Mouse (Mus musculus) heart, adult 2 months (tissue): ENCODE measurements around the gene Cfdp1. TPM values are rescaled to one million over a fixed set of nuclear protein-coding genes. Genes with fewer than 3 reads are reported as not detected.

Experiments used
- DNase-seq, 2 experiments: peaks; one replicate each; pipeline ENCODE4 v3.0.0; 2021
- H3K27ac ChIP-seq: fragments of 200-600 bp; 2 replicates; pipeline ENCODE4 v1.8.1; 2022
- H3K27me3 ChIP-seq: fragments of 200-500 bp; 2 replicates; pipeline ENCODE4 v1.6.1; 2012; ENCODE audit warnings: mild to moderate bottlenecking, low read length, inconsistent platforms, mixed read lengths; ENCODE audit not compliant: control insufficient read depth, insufficient read depth
- H3K36me3 ChIP-seq: fragments of 200-500 bp; 2 replicates; pipeline ENCODE4 v1.6.1; 2012; ENCODE audit warnings: low read length, inconsistent platforms; ENCODE audit not compliant: control insufficient read depth, insufficient read depth
- H3K4me1 ChIP-seq: fragments of 200-500 bp; 2 replicates; pipeline ENCODE4 v1.6.1; 2011; ENCODE audit warnings: low read length; ENCODE audit not compliant: control insufficient read depth, insufficient read depth
- H3K4me3 ChIP-seq: fragments of 200-600 bp; 2 replicates; pipeline ENCODE4 v1.8.1; 2022
- H3K79me2 ChIP-seq: fragments of 200-500 bp; replicated peaks from 2 replicates; pipeline ENCODE4 v1.6.1; 2012; ENCODE audit warnings: mild to moderate bottlenecking, inconsistent platforms, low read length, moderate library complexity, mixed read lengths; ENCODE audit not compliant: control insufficient read depth, insufficient read depth
- H3K9ac ChIP-seq: fragments of 200-500 bp; 2 replicates; pipeline ENCODE4 v1.6.1; 2012; ENCODE audit warnings: low read depth, mild to moderate bottlenecking, control low read depth, inconsistent platforms, low read length, mixed read lengths
- CTCF ChIP-seq: fragments of 200-600 bp; IDR thresholded peaks from 2 replicates; pipeline ENCODE4 v1.8.1; 2022; ENCODE audit warnings: antibody characterized with exemption, mild to moderate bottlenecking, moderate library complexity
- EP300 ChIP-seq: fragments of 200-500 bp; IDR thresholded peaks from 2 replicates; pipeline ENCODE4 v1.6.1; 2011; ENCODE audit warnings: low read depth, low read length, control low read depth; ENCODE audit not compliant: insufficient read depth
- POLR2A ChIP-seq: fragments of 200-500 bp; IDR thresholded peaks from 2 replicates; pipeline ENCODE4 v1.6.1; 2011; ENCODE audit warnings: mild to moderate bottlenecking, low read depth, low read length, control low read depth; ENCODE audit not compliant: insufficient read depth
- WGBS: fragments of 180-500 bp; shearing (Covaris S2); methylation state at CpG from one replicate; pipeline ENCODE4 v1.1.7; 2018; 5-methylcytosine and 5-hydroxymethylcytosine counted together
- intact Hi-C: fragments of 180-260 bp; cut with DNase I; formaldehyde crosslinking; loops from one replicate; pipeline ENCODE4 v1.15.1; 2025
- polyA plus RNA-seq: library from polyadenylated mRNA; depleted of rRNA; stranded (reverse); fragments of >200 nt; gene quantifications from 2 replicates; pipeline ENCODE4 v1.2.3, GENCODE M21; 2012
- total RNA-seq, 2 experiments: library from RNA; stranded (reverse); gene quantifications; 2 replicates each; pipeline ENCODE4 v1.2.3; 2021

Cfdp1 gene
- total and polyA plus RNA-seq, 3 experiments = 5.6 to 34.4 (median 32.7) TPM

- no peak overlapping the region for H3K9ac ChIP-seq
- intact Hi-C loops = no loop called here
- H3K4me1 ChIP-seq = peaks cover 4% of the 10 kb centered on the region
- no peak for DNase-seq
- peaks cover 6% of the 10 kb centered on the region for H3K36me3 ChIP-seq
- H3K27ac ChIP-seq = no peak overlapping the region
- no peak overlapping the region for H3K4me3 ChIP-seq
- H3K27me3 ChIP-seq = no peaks in the 10 kb centered on the region
- 0 out of 2 replicates have a peak, but pooled peaks cover 1% of the 10 kb centered on the region for H3K79me2 ChIP-seq
- WGBS = 85% methylated on average over 3 of the region's 3 CpGs
- no peak for TF ChIP-seq EP300
These were observed 46.1 kb downstream of the Cfdp1 start for GRCm38 (mm10) chr8:111808006-111808405.

- no peak for DNase-seq
- H3K27ac ChIP-seq = no peak overlapping the region
- peaks cover 5% of the 10 kb centered on the region for H3K36me3 ChIP-seq
- no peaks in the 10 kb centered on the region for H3K79me2 ChIP-seq
- 65% methylated on average over 8 of the region's 8 CpGs for WGBS
- TF ChIP-seq POLR2A (no peak), EP300 (no peak), CTCF (no peak)
- no peak overlapping the region for H3K9ac ChIP-seq
- H3K27me3 ChIP-seq = no peaks in the 10 kb centered on the region
- H3K4me1 ChIP-seq = peaks cover 12% of the 10 kb centered on the region
- H3K4me3 ChIP-seq = no peak overlapping the region
- intact Hi-C loops = loop anchor here (2.0 kb wide), 1 partner anchor 15 kb away; no protein-coding TSS in a partner anchor
These were observed 50.7 kb downstream of the Cfdp1 start for GRCm38 (mm10) chr8:111803362-111803761.

GRCm38 (mm10) chr8:111802256-111802655 is 51.8 kb downstream of the Cfdp1 start:
- Histone ChIP-seq H3K79me2 (no peaks in the 10 kb centered on the region), H3K9ac (no peak overlapping the region), H3K4me1 (peaks cover 12% of the 10 kb centered on the region), H3K36me3 (peaks cover 5% of the 10 kb centered on the region), H3K27ac (peak overlapping the region; percentile 58), H3K4me3 (no peak overlapping the region), H3K27me3 (no peaks in the 10 kb centered on the region)
- no peak for DNase-seq
- WGBS = 39% methylated on average over 7 of the region's 7 CpGs
- TF ChIP-seq EP300 = no peak
- no peak for TF ChIP-seq POLR2A
- TF ChIP-seq CTCF = no peak
- intact Hi-C loops = loop anchor here (2.0 kb wide), 1 partner anchor 17 kb away; no protein-coding TSS in a partner anchor

- Histone ChIP-seq H3K27ac (peak overlapping the region; percentile 59), H3K9ac (no peak overlapping the region), H3K4me3 (no peak overlapping the region), H3K4me1 (peaks cover 16% of the 10 kb centered on the region), H3K36me3 (peaks cover 7% of the 10 kb centered on the region), H3K79me2 (no peaks in the 10 kb centered on the region), H3K27me3 (no peaks in the 10 kb centered on the region)
- whole genome bisulfite sequencing = 47% methylated on average over 6 of the region's 6 CpGs
- intact Hi-C loops = no loop called here
- peak in 1 of 2 experiments; percentile 15 for DNase-seq
- TF ChIP-seq EP300 = 0 out of 2 replicates have a peak, but pooled peaks have one; percentile 55
- TF ChIP-seq POLR2A = no peak
These were observed 52.6 kb downstream of the Cfdp1 start for GRCm38 (mm10) chr8:111801456-111801855.

- intact Hi-C loops = no loop called here
- Histone ChIP-seq H3K27ac (peak overlapping the region; percentile 21; the same call in 1 of the 2 replicates), H3K36me3 (peaks cover 10% of the 10 kb centered on the region), H3K9ac (no peak overlapping the region), H3K79me2 (no peaks in the 10 kb centered on the region), H3K27me3 (no peaks in the 10 kb centered on the region), H3K4me3 (no peak overlapping the region), H3K4me1 (peaks cover 13% of the 10 kb centered on the region)
- no peak for TF ChIP-seq POLR2A
- TF ChIP-seq CTCF = no peak
- TF ChIP-seq EP300 = peak; percentile 91
- DNase-seq = peak in 1 of 2 experiments; percentile 53
- 54% methylated on average over 1 of the region's 1 CpGs for WGBS
These were observed 57.6 kb downstream of the Cfdp1 start for GRCm38 (mm10) chr8:111796528-111796927.

- H3K4me1 ChIP-seq = peaks cover 9% of the 10 kb centered on the region
- DNase-seq = no peak
- H3K9ac ChIP-seq = no peak overlapping the region
- no peaks in the 10 kb centered on the region for H3K27me3 ChIP-seq
- intact Hi-C loops = no loop called here
- no peak overlapping the region for H3K4me3 ChIP-seq
- no peak for TF ChIP-seq CTCF
- TF ChIP-seq POLR2A = no peak
- no peak for TF ChIP-seq EP300
- H3K36me3 ChIP-seq = peaks cover 7% of the 10 kb centered on the region
- no peaks in the 10 kb centered on the region for H3K79me2 ChIP-seq
- no peak overlapping the region for H3K27ac ChIP-seq
- 64% methylated on average over 3 of the region's 3 CpGs for WGBS
These were observed 60.7 kb downstream of the Cfdp1 start for GRCm38 (mm10) chr8:111793324-111793917.
